Mouse (Mus musculus) bone marrow, adult 2 months (tissue): ENCODE data around the gene Mab21l1.

ENCODE experiments used
- CTCF ChIP-seq: fragments of 200-500 bp; IDR thresholded peaks from 2 replicates; pipeline ENCODE4 v1.5.1; 2011; ENCODE audit warnings: low read length, control low read depth; ENCODE audit not compliant: control insufficient read depth, insufficient read depth
- POLR2A ChIP-seq: fragments of 200-500 bp; IDR thresholded peaks from 2 replicates; pipeline ENCODE4 v1.6.1; 2011; ENCODE audit warnings: low read depth, mild to moderate bottlenecking, control low read depth, low read length, borderline replicate concordance; ENCODE audit not compliant: control insufficient read depth

DNA sequence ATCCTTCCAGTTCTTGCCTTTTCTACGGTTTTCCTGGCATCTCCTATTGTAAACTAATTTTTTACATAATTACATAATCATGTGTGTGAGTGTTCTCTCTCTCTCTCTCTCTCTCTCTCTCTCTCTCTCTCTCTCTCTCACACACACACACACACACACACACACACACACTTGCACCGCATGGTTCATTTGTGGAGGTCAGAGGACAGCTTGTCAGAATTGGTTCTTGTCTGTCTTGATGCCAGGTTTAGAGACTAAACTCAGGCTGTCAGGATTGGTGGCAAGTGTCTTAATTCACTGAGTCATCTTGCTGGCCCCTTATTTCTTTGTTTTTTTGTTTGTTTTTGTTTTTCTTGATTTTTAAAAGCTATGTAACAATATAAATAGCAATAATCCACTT lies 12.5 kb downstream of the Mab21l1 start:
- TF ChIP-seq POLR2A (no peak), CTCF (no peak)
